Mouse (Mus musculus) hindbrain, embryonic 15.5 days (tissue): ENCODE measurements around the gene Bola1. TPM values are rescaled to one million over a fixed set of nuclear protein-coding genes. Genes with fewer than 3 reads are reported as not detected.
A peak's percentile ranks its signal among the peaks of the same experiment; 100 is the strongest.
"Not testable (repeated sequence)": the region's sequence is repeated elsewhere in the genome, so short reads cannot be mapped to it uniquely, and the experiment has no call there.

Experiments used
- ATAC-seq: fragments of 200-750 bp; cut with Nextera tagmentation; 2 replicates; pipeline ENCODE4 v1.8.0; 2017; ENCODE audit warnings: low read depth, moderate number of reproducible peaks, moderate TSS enrichment; ENCODE audit not compliant: low FRiP score
- H3K27ac ChIP-seq: fragments of 300-500 bp; sonication (generic); replicated peaks from 2 replicates; pipeline ENCODE4 v1.5.1; 2015; ENCODE audit warnings: mild to moderate bottlenecking, inconsistent platforms
- H3K27me3 ChIP-seq: fragments of 300-500 bp; sonication (generic); 2 replicates; pipeline ENCODE4 v1.6.1; 2015; ENCODE audit warnings: control low read depth, inconsistent platforms
- H3K36me3 ChIP-seq: fragments of 300-500 bp; sonication (generic); 2 replicates; pipeline ENCODE4 v1.6.1; 2015; ENCODE audit warnings: control low read depth, inconsistent platforms
- H3K4me1 ChIP-seq: fragments of 300-500 bp; sonication (generic); replicated peaks from 2 replicates; pipeline ENCODE4 v1.6.1; 2015; ENCODE audit warnings: control low read depth, inconsistent platforms
- H3K4me2 ChIP-seq: fragments of 300-500 bp; sonication (generic); 2 replicates; pipeline ENCODE4 v1.6.1; 2015; ENCODE audit warnings: moderate library complexity, mild to moderate bottlenecking, inconsistent platforms
- H3K4me3 ChIP-seq: fragments of 300-500 bp; sonication (generic); 2 replicates; pipeline ENCODE4 v1.5.1; 2015; ENCODE audit warnings: mild to moderate bottlenecking, inconsistent platforms
- H3K9ac ChIP-seq: fragments of 300-500 bp; sonication (generic); 2 replicates; pipeline ENCODE4 v1.6.1; 2015; ENCODE audit warnings: inconsistent platforms
- H3K9me3 ChIP-seq: fragments of 300-500 bp; sonication (generic); 2 replicates; pipeline ENCODE4 v1.6.1; 2016; ENCODE audit warnings: control low read depth, inconsistent platforms
- WGBS: fragments of 180-500 bp; shearing (Covaris S2); methylation state at CpG from one replicate; pipeline ENCODE4 v1.1.7; 2015; 5-methylcytosine and 5-hydroxymethylcytosine counted together
- polyA plus RNA-seq: library from polyadenylated mRNA; unstranded; fragments of >200 nt; fragmentation: Nextera tagmentation; extraction: Ambion mirVana; gene quantifications from 2 replicates; pipeline ENCODE4 v1.2.1, GENCODE M21; 2015

The Bola1 gene
- polyA plus RNA-seq, 1 experiment from 2014 or later = 56.3 TPM

GRCm38 (mm10) chr3:96181510-96182381, 37.8 kb downstream of the Bola1 start:
- Histone ChIP-seq H3K9me3 (no peaks in the 10 kb centered on the region), H3K4me2 (peak overlapping the region; percentile 60), H3K27me3 (no peaks in the 10 kb centered on the region), H3K4me1 (peaks cover 38% of the 10 kb centered on the region), H3K4me3 (peak overlapping the region; percentile 83), H3K27ac (peak overlapping the region; percentile 95), H3K9ac (peak overlapping the region; percentile 85), H3K36me3 (peaks cover 27% of the 10 kb centered on the region)
- 21% methylated on average over 12 of the region's 12 CpGs for WGBS
- peak; percentile 74 for ATAC-seq

- Histone ChIP-seq H3K9me3 (no peaks in the 10 kb centered on the region), H3K27me3 (no peaks in the 10 kb centered on the region), H3K9ac (peak within 1 kb of the TSS; percentile 85), H3K27ac (peak within 1 kb of the TSS; percentile 95), H3K4me1 (peaks cover 38% of the 10 kb centered on the region), H3K4me2 (peak within 1 kb of the TSS; percentile 60), H3K36me3 (peaks cover 35% of the 10 kb centered on the region), H3K4me3 (peak within 1 kb of the TSS; percentile 83)
- ATAC-seq = peak; percentile 74
- WGBS = under 1% methylated on average over 14 of the region's 23 CpGs
These were observed 38.6 kb downstream of the Bola1 start, which contains the start of gene Sv2a for GRCm38 (mm10) chr3:96180727-96181477. Gene Sv2a, plus strand, starts transcription at chr3:96181151.

GRCm38 (mm10) chr3:96179531-96179930, 40.0 kb downstream of the Bola1 start:
- ATAC-seq = no peak
- peaks cover 34% of the 10 kb centered on the region for H3K4me1 ChIP-seq
- peaks cover 34% of the 10 kb centered on the region for H3K36me3 ChIP-seq
- H3K27me3 ChIP-seq = no peaks in the 10 kb centered on the region
- H3K27ac ChIP-seq = no peak overlapping the region
- no peaks in the 10 kb centered on the region for H3K9me3 ChIP-seq
- H3K9ac ChIP-seq = no peak overlapping the region
- H3K4me3 ChIP-seq = no peak overlapping the region
- H3K4me2 ChIP-seq = no peak overlapping the region
- 59% methylated on average over 4 of the region's 4 CpGs for WGBS

- Histone ChIP-seq H3K9ac (no peak overlapping the region), H3K36me3 (peaks cover 37% of the 10 kb centered on the region), H3K4me3 (no peak overlapping the region), H3K27me3 (no peaks in the 10 kb centered on the region), H3K9me3 (no peaks in the 10 kb centered on the region), H3K4me1 (peaks cover 41% of the 10 kb centered on the region), H3K27ac (no peak overlapping the region), H3K4me2 (no peak overlapping the region)
- 87% methylated on average over 2 of the region's 2 CpGs for WGBS
- no peak for ATAC-seq
These were observed 40.6 kb downstream of the Bola1 start for GRCm38 (mm10) chr3:96178902-96179301.

GRCm38 (mm10) chr3:96178427-96178826, 41.1 kb downstream of the Bola1 start:
- no peak overlapping the region for H3K4me3 ChIP-seq
- no peak for ATAC-seq
- no peak overlapping the region for H3K9ac ChIP-seq
- no peak overlapping the region for H3K4me2 ChIP-seq
- peaks cover 37% of the 10 kb centered on the region for H3K36me3 ChIP-seq
- H3K27ac ChIP-seq = no peak overlapping the region
- no peaks in the 10 kb centered on the region for H3K27me3 ChIP-seq
- H3K4me1 ChIP-seq = peaks cover 44% of the 10 kb centered on the region
- WGBS = 95% methylated on average over 4 of the region's 4 CpGs
- no peaks in the 10 kb centered on the region for H3K9me3 ChIP-seq

GRCm38 (mm10) chr3:96175251-96175650, 44.3 kb downstream of the Bola1 start:
- Histone ChIP-seq H3K4me2 (no peak overlapping the region), H3K36me3 (peaks cover 37% of the 10 kb centered on the region), H3K27me3 (no peaks in the 10 kb centered on the region), H3K4me1 (peaks cover 39% of the 10 kb centered on the region), H3K9me3 (no peaks in the 10 kb centered on the region), H3K27ac (no peak overlapping the region), H3K4me3 (no peak overlapping the region), H3K9ac (no peak overlapping the region)
- WGBS = 96% methylated on average over 6 of the region's 6 CpGs
- ATAC-seq = no peak

- ATAC-seq, H3K27me3 ChIP-seq, H3K4me3 ChIP-seq, H3K9me3 ChIP-seq, H3K9ac ChIP-seq, H3K4me2 ChIP-seq, H3K27ac ChIP-seq: not testable (repeated sequence)
- Histone ChIP-seq H3K36me3 (peaks cover 37% of the 10 kb centered on the region), H3K4me1 (peaks cover 39% of the 10 kb centered on the region)
- WGBS = 86% methylated on average over 4 of the region's 4 CpGs
These were observed 45.5 kb downstream of the Bola1 start for GRCm38 (mm10) chr3:96174042-96174441.

- Histone ChIP-seq H3K9ac (peak overlapping the region; percentile 84), H3K4me1 (peaks cover 39% of the 10 kb centered on the region), H3K36me3 (peaks cover 29% of the 10 kb centered on the region), H3K4me2 (peak overlapping the region; percentile 98), H3K4me3 (peak overlapping the region; percentile 66), H3K27me3 (no peaks in the 10 kb centered on the region), H3K9me3 (no peaks in the 10 kb centered on the region), H3K27ac (no peak overlapping the region)
- no peak for ATAC-seq
- 37% methylated on average over 7 of the region's 7 CpGs for WGBS
These were observed 46.3 kb downstream of the Bola1 start for GRCm38 (mm10) chr3:96173185-96173584.

GRCm38 (mm10) chr3:96172197-96173178, 47.0 kb downstream of the Bola1 start, which contains the start of gene Sf3b4:
Gene Sf3b4, plus strand, starts transcription at chr3:96172332.
- peak; percentile 95 for ATAC-seq
- Histone ChIP-seq H3K9me3 (no peaks in the 10 kb centered on the region), H3K36me3 (peaks cover 24% of the 10 kb centered on the region), H3K4me2 (peak within 1 kb of the TSS; percentile 98), H3K27me3 (no peaks in the 10 kb centered on the region), H3K4me1 (peaks cover 39% of the 10 kb centered on the region), H3K27ac (peak within 1 kb of the TSS; percentile 98), H3K4me3 (peak within 1 kb of the TSS; percentile 66), H3K9ac (peak within 1 kb of the TSS; percentile 87)
- WGBS = under 1% methylated on average over 52 of the region's 58 CpGs

GRCm38 (mm10) chr3:96171583-96172196, 47.8 kb downstream of the Bola1 start:
- Histone ChIP-seq H3K27me3 (no peaks in the 10 kb centered on the region), H3K36me3 (peaks cover 19% of the 10 kb centered on the region), H3K9ac (peak overlapping the region; percentile 87), H3K4me3 (peak overlapping the region; percentile 66), H3K4me2 (peak overlapping the region; percentile 98), H3K27ac (peak overlapping the region; percentile 98), H3K9me3 (no peaks in the 10 kb centered on the region), H3K4me1 (peaks cover 39% of the 10 kb centered on the region)
- 22% methylated on average over 18 of the region's 18 CpGs for WGBS
- peak; percentile 7; the same call in 1 of the 2 replicates for ATAC-seq
